Mouse (Mus musculus) layer of hippocampus, adult 9-10 months (tissue): ENCODE results near the gene Smarca5.

ENCODE experiments used
- DNase-seq: peaks from one replicate; pipeline ENCODE4 v3.0.0; 2022; ENCODE audit warnings: low spot score

Gene Smarca5

GRCm38 (mm10) chr8:80739155-80739924 lies at the start of gene Smarca5:
Gene Smarca5 (minus strand): TSS chr8:80739497.
- peak; percentile 78 for DNase-seq

- DNase-seq: no peak
Measured at GRCm38 (mm10) chr8:80784559-80784958, 45.3 kb upstream of the Smarca5 start.

- DNase-seq: no peak
Measured at GRCm38 (mm10) chr8:80783271-80783670, 44.0 kb upstream of the Smarca5 start.

- no peak for DNase-seq
Measured at GRCm38 (mm10) chr8:80781338-80781737, 42.0 kb upstream of the Smarca5 start.

- no peak for DNase-seq
Measured at GRCm38 (mm10) chr8:80780271-80780670, 41.0 kb upstream of the Smarca5 start.

GRCm38 (mm10) chr8:80776436-80776835 lies 37.1 kb upstream of the Smarca5 start:
- DNase-seq: no peak

GRCm38 (mm10) chr8:80772732-80773460 lies 33.6 kb upstream of the Smarca5 start:
- DNase-seq: no peak

GRCm38 (mm10) chr8:80768451-80768850 lies 29.2 kb upstream of the Smarca5 start:
- DNase-seq: no peak

GRCm38 (mm10) chr8:80753017-80753715 lies 13.9 kb upstream of the Smarca5 start:
- peak; percentile 53 for DNase-seq

GRCm38 (mm10) chr8:80752429-80752828 lies 13.1 kb upstream of the Smarca5 start:
- DNase-seq: no peak

- DNase-seq: no peak
Measured at GRCm38 (mm10) chr8:80749091-80749490, 9.8 kb upstream of the Smarca5 start.

- no peak for DNase-seq
Measured at GRCm38 (mm10) chr8:80739932-80740331, 635 bp upstream of the Smarca5 start.

- no peak for DNase-seq
Measured at GRCm38 (mm10) chr8:80738388-80739154, 726 bp downstream of the Smarca5 start.

GRCm38 (mm10) chr8:80738046-80738387 lies 1.3 kb downstream of the Smarca5 start:
- DNase-seq: peak; percentile 12

GRCm38 (mm10) chr8:80732326-80732725 lies 7.0 kb downstream of the Smarca5 start:
- no peak for DNase-seq

- DNase-seq: no peak
Measured at GRCm38 (mm10) chr8:80714461-80714860, 24.8 kb downstream of the Smarca5 start.

- no peak for DNase-seq
Measured at GRCm38 (mm10) chr8:80710670-80711400, 28.5 kb downstream of the Smarca5 start.

GRCm38 (mm10) chr8:80688141-80688540 lies 51.2 kb downstream of the Smarca5 start:
- peak; percentile 16 for DNase-seq

GRCm38 (mm10) chr8:80683756-80684335 lies 55.5 kb downstream of the Smarca5 start:
- no peak for DNase-seq

GRCm38 (mm10) chr8:80682594-80682993 lies 56.7 kb downstream of the Smarca5 start:
- DNase-seq: no peak
